Mouse (Mus musculus): ENCODE data around the gene Pou2f1. TPM values are rescaled to one million over a fixed set of nuclear protein-coding genes. Genes with fewer than 3 reads are reported as not detected.
A peak's percentile ranks its signal among the peaks of the same experiment; 100 is the strongest.

Pou2f1 gene
- polyA plus RNA-seq, 1 experiment: 7.4 TPM

DNA sequence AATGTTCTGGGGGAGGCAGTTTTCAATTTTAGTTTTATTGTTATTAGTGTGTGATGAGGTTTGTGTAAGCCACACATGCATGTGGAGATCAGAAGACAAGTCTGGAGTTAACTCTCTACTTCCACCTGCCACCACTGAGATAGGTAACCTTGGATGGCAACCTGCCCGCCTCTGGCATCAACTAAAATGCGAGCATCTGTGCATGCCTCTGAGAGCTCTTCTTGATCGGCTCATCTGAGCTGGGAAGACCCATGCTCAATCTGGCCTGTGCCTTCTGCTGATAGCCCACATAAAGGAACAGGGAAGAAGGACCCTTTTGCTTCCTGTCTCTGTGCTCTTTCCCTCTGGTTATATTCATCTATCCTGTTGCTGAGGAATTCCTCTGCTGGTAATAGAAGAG is 93.0 kb downstream of the Pou2f1 start:
- no peak overlapping the region for H3K4me3 ChIP-seq (ENCODE audit: insufficient read depth, low read length)
- no peak for TF ChIP-seq POLR2A (IDR thresholded peaks at IDR 0.05; ENCODE audit: extremely low read depth, insufficient read depth, low read length)
- TF ChIP-seq CTCF (IDR thresholded peaks at IDR 0.05; ENCODE audit: extremely low read depth, insufficient read depth, low read length): no peak
- H3K4me1 ChIP-seq (ENCODE audit: control insufficient read depth, insufficient read depth, low read length): 0 out of 2 replicates have a peak, but pooled peaks cover 1% of the 10 kb centered on the region
- H3K27ac ChIP-seq (ENCODE audit: insufficient read depth, low read length): no peak overlapping the region

GRCm38 (mm10) chr1:165908806-165909205 is 93.7 kb downstream of the Pou2f1 start:
- H3K4me1 ChIP-seq (ENCODE audit: control insufficient read depth, insufficient read depth, low read length): 0 out of 2 replicates have a peak, but pooled peaks cover 1% of the 10 kb centered on the region

DNA sequence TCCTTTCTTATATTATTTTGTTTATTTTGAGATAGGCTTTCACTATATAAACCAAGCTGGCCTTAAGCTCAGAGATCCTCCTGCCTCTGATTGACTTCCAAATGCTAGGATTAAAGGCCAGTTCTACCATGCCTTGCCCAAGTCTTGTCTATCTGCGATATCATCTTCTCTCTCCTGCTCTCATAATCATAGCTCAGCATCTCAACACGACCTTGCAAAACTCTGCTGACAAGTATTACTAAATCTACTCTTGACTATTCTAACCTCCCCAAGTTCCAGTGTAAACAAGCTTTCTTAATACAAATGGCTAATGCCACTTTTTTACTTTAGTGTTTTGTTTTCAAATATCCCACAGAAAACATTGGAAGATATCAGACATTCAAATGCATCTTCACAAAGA is 94.3 kb downstream of the Pou2f1 start:
- Histone ChIP-seq H3K4me1 (ENCODE audit: control insufficient read depth, insufficient read depth, low read length) (0 out of 2 replicates have a peak, but pooled peaks cover 1% of the 10 kb centered on the region), H3K4me3 (ENCODE audit: insufficient read depth, low read length) (no peak overlapping the region), H3K27ac (ENCODE audit: insufficient read depth, low read length) (no peak overlapping the region)
- TF ChIP-seq POLR2A (IDR thresholded peaks at IDR 0.05; ENCODE audit: extremely low read depth, insufficient read depth, low read length) (no peak), CTCF (IDR thresholded peaks at IDR 0.05; ENCODE audit: extremely low read depth, insufficient read depth, low read length) (no peak)

More at GRCm38 (mm10) chr1:165908806-165909205, 93.7 kb downstream of the Pou2f1 start:
- TF ChIP-seq CTCF (IDR thresholded peaks at IDR 0.05; ENCODE audit: extremely low read depth, insufficient read depth, low read length) (no peak), POLR2A (IDR thresholded peaks at IDR 0.05; ENCODE audit: extremely low read depth, insufficient read depth, low read length) (no peak)
- Histone ChIP-seq H3K4me3 (ENCODE audit: insufficient read depth, low read length) (no peak overlapping the region), H3K27ac (ENCODE audit: insufficient read depth, low read length) (no peak overlapping the region)

DNA sequence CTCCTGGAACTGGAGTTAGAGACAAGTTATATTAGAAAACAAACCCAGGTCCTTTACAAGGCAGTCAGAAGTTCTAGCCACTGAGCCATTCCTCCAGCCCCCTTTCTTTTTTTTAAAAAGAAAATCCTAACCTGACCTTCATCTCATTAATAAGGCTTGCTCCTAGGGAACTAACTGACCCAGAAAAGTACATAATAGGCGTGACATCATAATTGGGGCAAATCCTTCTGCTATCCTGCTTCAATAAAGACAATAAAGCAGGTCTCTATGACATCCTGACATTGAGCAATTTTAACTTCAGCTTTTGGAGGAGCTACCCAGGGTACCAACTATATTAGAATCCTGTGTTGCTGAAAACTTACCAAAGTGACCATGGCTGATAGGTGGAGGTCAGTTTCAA is 98.9 kb downstream of the Pou2f1 start:
- Histone ChIP-seq H3K27ac (ENCODE audit: insufficient read depth, low read length) (no peak overlapping the region), H3K4me1 (ENCODE audit: control insufficient read depth, insufficient read depth, low read length) (no peaks in the 10 kb centered on the region)
- TF ChIP-seq POLR2A (IDR thresholded peaks at IDR 0.05; ENCODE audit: extremely low read depth, insufficient read depth, low read length): no peak
- TF ChIP-seq CTCF (IDR thresholded peaks at IDR 0.05; ENCODE audit: extremely low read depth, insufficient read depth, low read length): no peak

DNA sequence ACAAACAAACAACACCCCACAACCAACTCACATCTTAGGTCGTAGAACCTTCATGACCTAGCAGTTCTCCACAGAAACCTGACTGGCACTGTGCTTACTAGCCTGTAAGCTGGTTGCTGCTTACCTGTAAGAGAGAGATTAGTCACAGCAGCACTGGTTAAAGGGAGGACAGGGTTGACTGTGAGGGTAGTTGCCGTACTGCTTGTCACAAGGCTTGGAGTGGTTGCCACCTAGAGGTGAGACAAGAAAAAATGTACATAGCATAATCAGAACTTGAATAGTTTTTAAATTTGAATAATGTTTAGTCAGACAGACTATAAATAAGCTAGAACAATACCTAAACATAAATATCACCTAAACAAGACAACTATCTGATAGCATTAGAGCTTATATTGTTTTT is 110.8 kb downstream of the Pou2f1 start:
- no peak for TF ChIP-seq POLR2A (IDR thresholded peaks at IDR 0.05; ENCODE audit: extremely low read depth, insufficient read depth, low read length)
- peak; percentile 37; the same call in 1 of the 2 replicates for TF ChIP-seq CTCF (IDR thresholded peaks at IDR 0.05; ENCODE audit: extremely low read depth, insufficient read depth, low read length)
- Histone ChIP-seq H3K4me3 (ENCODE audit: insufficient read depth, low read length) (no peak overlapping the region), H3K4me1 (ENCODE audit: control insufficient read depth, insufficient read depth, low read length) (no peaks in the 10 kb centered on the region), H3K27ac (ENCODE audit: insufficient read depth, low read length) (no peak overlapping the region)

More for the DNA sequence above, 98.9 kb downstream of the Pou2f1 start:
- no peak overlapping the region for H3K4me3 ChIP-seq (ENCODE audit: insufficient read depth, low read length)

- Histone ChIP-seq H3K4me1 (ENCODE audit: control insufficient read depth, insufficient read depth, low read length) (no peaks in the 10 kb centered on the region), H3K4me3 (ENCODE audit: insufficient read depth, low read length) (no peak overlapping the region), H3K27ac (ENCODE audit: insufficient read depth, low read length) (no peak overlapping the region)
- TF ChIP-seq CTCF (IDR thresholded peaks at IDR 0.05; ENCODE audit: extremely low read depth, insufficient read depth, low read length): no peak
These were observed 120.2 kb downstream of the Pou2f1 start for GRCm38 (mm10) chr1:165882146-165882900.

- H3K4me1 ChIP-seq (ENCODE audit: control insufficient read depth, insufficient read depth, low read length): no peaks in the 10 kb centered on the region; the same call in 1 of the 2 replicates
These were observed 123.7 kb downstream of the Pou2f1 start for GRCm38 (mm10) chr1:165878751-165879150.

DNA sequence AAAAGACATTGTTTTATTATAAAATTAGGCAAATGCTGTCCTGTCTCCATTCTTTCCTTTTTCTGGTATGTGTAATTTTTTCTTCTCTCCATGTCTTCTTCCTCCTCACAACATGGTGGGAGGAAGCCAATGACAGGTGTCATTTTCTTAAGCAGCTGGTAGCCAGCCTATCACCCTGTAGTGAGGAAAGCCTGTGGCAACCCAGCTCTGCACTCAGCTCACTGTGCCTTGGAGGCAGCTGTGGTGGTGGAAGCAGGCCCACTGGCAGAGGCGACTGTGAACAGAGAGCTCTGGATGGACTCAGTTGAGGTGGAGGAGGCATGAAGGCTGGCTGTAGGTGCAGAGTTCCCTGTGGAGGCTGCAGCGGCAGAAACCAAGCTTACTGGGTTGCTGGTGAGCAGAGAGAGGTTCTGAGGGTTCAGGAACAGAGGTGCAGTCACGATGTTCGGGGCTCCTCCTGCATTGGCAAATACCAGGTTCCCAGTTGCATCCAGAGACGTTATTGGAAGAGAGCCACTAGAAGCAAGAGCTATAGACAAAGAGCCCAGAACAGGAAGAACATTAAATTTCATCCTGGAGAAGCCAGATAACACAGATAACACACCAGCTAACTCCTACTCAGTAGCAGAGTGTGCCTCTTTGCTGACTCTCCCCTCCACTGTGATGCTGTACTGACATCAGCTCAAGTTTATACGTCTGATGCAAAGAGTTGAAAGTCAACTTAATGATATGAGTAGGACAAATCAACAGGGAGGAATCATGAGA is 126.8 kb downstream of the Pou2f1 start:
- TF ChIP-seq CTCF (IDR thresholded peaks at IDR 0.05; ENCODE audit: extremely low read depth, insufficient read depth, low read length): no peak
- TF ChIP-seq POLR2A (IDR thresholded peaks at IDR 0.05; ENCODE audit: extremely low read depth, insufficient read depth, low read length): no peak
- Histone ChIP-seq H3K27ac (ENCODE audit: insufficient read depth, low read length) (no peak overlapping the region), H3K4me1 (ENCODE audit: control insufficient read depth, insufficient read depth, low read length) (no peaks in the 10 kb centered on the region; the same call in 1 of the 2 replicates), H3K4me3 (ENCODE audit: insufficient read depth, low read length) (no peak overlapping the region)

More at GRCm38 (mm10) chr1:165878751-165879150, 123.7 kb downstream of the Pou2f1 start:
- no peak overlapping the region for H3K27ac ChIP-seq (ENCODE audit: insufficient read depth, low read length)
- TF ChIP-seq CTCF (IDR thresholded peaks at IDR 0.05; ENCODE audit: extremely low read depth, insufficient read depth, low read length): no peak
- no peak for TF ChIP-seq POLR2A (IDR thresholded peaks at IDR 0.05; ENCODE audit: extremely low read depth, insufficient read depth, low read length)
- H3K4me3 ChIP-seq (ENCODE audit: insufficient read depth, low read length): no peak overlapping the region

DNA sequence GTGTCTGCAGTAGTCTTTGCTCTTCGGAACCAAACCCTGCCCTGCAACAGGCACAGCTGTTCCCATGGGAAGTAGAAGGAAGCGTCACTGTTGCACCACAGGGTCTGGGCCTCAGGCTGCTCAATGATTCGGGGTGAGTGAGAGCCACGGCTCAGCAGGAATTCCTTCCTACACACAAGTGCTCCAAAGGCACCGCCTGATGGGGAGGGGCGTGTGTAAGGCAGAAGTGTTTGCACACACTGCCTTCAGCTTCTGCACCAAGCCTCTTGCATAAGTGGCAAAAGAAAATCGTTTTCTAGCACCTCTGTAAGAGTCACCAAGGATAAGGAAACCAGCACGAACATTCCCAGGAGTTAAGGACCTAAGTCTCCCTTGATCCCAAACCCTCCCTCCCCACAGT is 127.8 kb downstream of the Pou2f1 start:
- no peak overlapping the region for H3K4me3 ChIP-seq (ENCODE audit: insufficient read depth, low read length)
- H3K4me1 ChIP-seq (ENCODE audit: control insufficient read depth, insufficient read depth, low read length): no peaks in the 10 kb centered on the region; the same call in 1 of the 2 replicates
- no peak overlapping the region for H3K27ac ChIP-seq (ENCODE audit: insufficient read depth, low read length)
- TF ChIP-seq POLR2A (IDR thresholded peaks at IDR 0.05; ENCODE audit: extremely low read depth, insufficient read depth, low read length): no peak
- no peak for TF ChIP-seq CTCF (IDR thresholded peaks at IDR 0.05; ENCODE audit: extremely low read depth, insufficient read depth, low read length)
